Mouse (Mus musculus): ENCODE measurements around the gene Arhgef10l. TPM values are rescaled to one million over a fixed set of nuclear protein-coding genes. Genes with fewer than 3 reads are reported as not detected.

Gene Arhgef10l
- polyA plus RNA-seq, 1 experiment from 2014 or later = 15.0 TPM

- H3K4me2 ChIP-seq (ENCODE audit: low read length) = no peak overlapping the region
- no peak overlapping the region for H3K9ac ChIP-seq (ENCODE audit: low read length)
- H3K4me1 ChIP-seq (ENCODE audit: control insufficient read depth, insufficient read depth, low read length) = peaks cover 11% of the 10 kb centered on the region; the same call in 1 of the 2 replicates
- 29% methylated on average over 15 of the region's 15 CpGs for WGBS
- ATAC-seq (0 out of 2 replicates have a peak, but pooled peaks have one; percentile 17), DNase-seq (ENCODE audit: low spot score) (peak; percentile 40)
- H3K4me3 ChIP-seq (ENCODE audit: low read depth, low read length) = no peak overlapping the region
- H3K9me3 ChIP-seq (replicated peaks; ENCODE audit: control insufficient read depth, low read length) = no peaks in the 10 kb centered on the region
- peaks cover 45% of the 10 kb centered on the region for H3K36me3 ChIP-seq (ENCODE audit: control insufficient read depth, insufficient read depth, low read length)
- H3K27me3 ChIP-seq (replicated peaks; ENCODE audit: control insufficient read depth, insufficient read depth, low read length) = no peaks in the 10 kb centered on the region
- H3K27ac ChIP-seq (ENCODE audit: low read depth, low read length) = peak overlapping the region; percentile 22; the same call in 1 of the 2 replicates
Observed at GRCm38 (mm10) chr4:140532270-140532669, 133.5 kb downstream of the Arhgef10l start.

GRCm38 (mm10) chr4:140531024-140531423, 134.8 kb downstream of the Arhgef10l start:
- no peak for DNase-seq (ENCODE audit: low spot score)
- Histone ChIP-seq H3K27ac (ENCODE audit: low read depth, low read length) (no peak overlapping the region), H3K9me3 (replicated peaks; ENCODE audit: control insufficient read depth, low read length) (no peaks in the 10 kb centered on the region), H3K4me2 (ENCODE audit: low read length) (no peak overlapping the region), H3K4me3 (ENCODE audit: low read depth, low read length) (no peak overlapping the region), H3K27me3 (replicated peaks; ENCODE audit: control insufficient read depth, insufficient read depth, low read length) (no peaks in the 10 kb centered on the region), H3K9ac (ENCODE audit: low read length) (no peak overlapping the region), H3K36me3 (ENCODE audit: control insufficient read depth, insufficient read depth, low read length) (peaks cover 35% of the 10 kb centered on the region), H3K4me1 (ENCODE audit: control insufficient read depth, insufficient read depth, low read length) (peaks cover 11% of the 10 kb centered on the region; the same call in 1 of the 2 replicates)
- ATAC-seq = no peak
- WGBS = 50% methylated on average over 9 of the region's 9 CpGs

GRCm38 (mm10) chr4:140529735-140530134, 136.1 kb downstream of the Arhgef10l start:
- Histone ChIP-seq H3K9me3 (replicated peaks; ENCODE audit: control insufficient read depth, low read length) (no peaks in the 10 kb centered on the region), H3K4me1 (ENCODE audit: control insufficient read depth, insufficient read depth, low read length) (peaks cover 11% of the 10 kb centered on the region; the same call in 1 of the 2 replicates), H3K4me2 (ENCODE audit: low read length) (no peak overlapping the region), H3K27me3 (replicated peaks; ENCODE audit: control insufficient read depth, insufficient read depth, low read length) (no peaks in the 10 kb centered on the region), H3K4me3 (ENCODE audit: low read depth, low read length) (no peak overlapping the region), H3K9ac (ENCODE audit: low read length) (peak overlapping the region; percentile 5; the same call in 1 of the 2 replicates), H3K36me3 (ENCODE audit: control insufficient read depth, insufficient read depth, low read length) (peaks cover 33% of the 10 kb centered on the region), H3K27ac (ENCODE audit: low read depth, low read length) (0 out of 2 replicates have a peak overlapping the region, but pooled peaks have one; percentile 23)
- 50% methylated on average over 14 of the region's 14 CpGs for WGBS
- ATAC-seq (no peak), DNase-seq (ENCODE audit: low spot score) (peak; percentile 47)

GRCm38 (mm10) chr4:140528443-140528842, 137.4 kb downstream of the Arhgef10l start:
- 79% methylated on average over 5 of the region's 5 CpGs for WGBS
- no peak overlapping the region for H3K4me2 ChIP-seq (ENCODE audit: low read length)
- H3K27me3 ChIP-seq (replicated peaks; ENCODE audit: control insufficient read depth, insufficient read depth, low read length) = no peaks in the 10 kb centered on the region
- no peak overlapping the region for H3K27ac ChIP-seq (ENCODE audit: low read depth, low read length)
- H3K9me3 ChIP-seq (replicated peaks; ENCODE audit: control insufficient read depth, low read length) = no peaks in the 10 kb centered on the region
- peaks cover 11% of the 10 kb centered on the region; the same call in 1 of the 2 replicates for H3K4me1 ChIP-seq (ENCODE audit: control insufficient read depth, insufficient read depth, low read length)
- no peak overlapping the region for H3K9ac ChIP-seq (ENCODE audit: low read length)
- no peak for ATAC-seq
- H3K4me3 ChIP-seq (ENCODE audit: low read depth, low read length) = no peak overlapping the region
- H3K36me3 ChIP-seq (ENCODE audit: control insufficient read depth, insufficient read depth, low read length) = peaks cover 26% of the 10 kb centered on the region
- DNase-seq (ENCODE audit: low spot score) = no peak

GRCm38 (mm10) chr4:140525674-140526177, 140.1 kb downstream of the Arhgef10l start:
- no peak for ATAC-seq

GRCm38 (mm10) chr4:140524927-140525326, 140.9 kb downstream of the Arhgef10l start:
- H3K27me3 ChIP-seq (replicated peaks; ENCODE audit: control insufficient read depth, insufficient read depth, low read length) = no peaks in the 10 kb centered on the region
- no peak overlapping the region for H3K27ac ChIP-seq (ENCODE audit: low read depth, low read length)
- WGBS = 88% methylated on average over 13 of the region's 13 CpGs
- no peaks in the 10 kb centered on the region for H3K9me3 ChIP-seq (replicated peaks; ENCODE audit: control insufficient read depth, low read length)
- ATAC-seq (no peak), DNase-seq (ENCODE audit: low spot score) (no peak)
- no peak overlapping the region for H3K4me2 ChIP-seq (ENCODE audit: low read length)
- peaks cover 1% of the 10 kb centered on the region; the same call in 1 of the 2 replicates for H3K4me1 ChIP-seq (ENCODE audit: control insufficient read depth, insufficient read depth, low read length)
- no peak overlapping the region for H3K9ac ChIP-seq (ENCODE audit: low read length)
- peaks cover 33% of the 10 kb centered on the region for H3K36me3 ChIP-seq (ENCODE audit: control insufficient read depth, insufficient read depth, low read length)
- no peak overlapping the region for H3K4me3 ChIP-seq (ENCODE audit: low read depth, low read length)

More at GRCm38 (mm10) chr4:140525674-140526177, 140.1 kb downstream of the Arhgef10l start:
- Histone ChIP-seq H3K4me2 (ENCODE audit: low read length) (no peak overlapping the region), H3K9me3 (replicated peaks; ENCODE audit: control insufficient read depth, low read length) (no peaks in the 10 kb centered on the region), H3K9ac (ENCODE audit: low read length) (no peak overlapping the region), H3K27me3 (replicated peaks; ENCODE audit: control insufficient read depth, insufficient read depth, low read length) (no peaks in the 10 kb centered on the region), H3K36me3 (ENCODE audit: control insufficient read depth, insufficient read depth, low read length) (peaks cover 27% of the 10 kb centered on the region), H3K27ac (ENCODE audit: low read depth, low read length) (no peak overlapping the region), H3K4me3 (ENCODE audit: low read depth, low read length) (no peak overlapping the region), H3K4me1 (ENCODE audit: control insufficient read depth, insufficient read depth, low read length) (peaks cover 5% of the 10 kb centered on the region; the same call in 1 of the 2 replicates)
- no peak for DNase-seq (ENCODE audit: low spot score)
- 74% methylated on average over 10 of the region's 10 CpGs for WGBS

- Histone ChIP-seq H3K9ac (ENCODE audit: low read length) (no peak overlapping the region), H3K36me3 (ENCODE audit: control insufficient read depth, insufficient read depth, low read length) (peaks cover 47% of the 10 kb centered on the region), H3K4me2 (ENCODE audit: low read length) (no peak overlapping the region), H3K27ac (ENCODE audit: low read depth, low read length) (no peak overlapping the region), H3K27me3 (replicated peaks; ENCODE audit: control insufficient read depth, insufficient read depth, low read length) (no peaks in the 10 kb centered on the region), H3K4me3 (ENCODE audit: low read depth, low read length) (no peak overlapping the region), H3K9me3 (replicated peaks; ENCODE audit: control insufficient read depth, low read length) (no peaks in the 10 kb centered on the region), H3K4me1 (ENCODE audit: control insufficient read depth, insufficient read depth, low read length) (no peaks in the 10 kb centered on the region)
- WGBS = 91% methylated on average over 4 of the region's 4 CpGs
- ATAC-seq (no peak), DNase-seq (ENCODE audit: low spot score) (no peak)
Observed at GRCm38 (mm10) chr4:140522873-140523272, 142.9 kb downstream of the Arhgef10l start.

GRCm38 (mm10) chr4:140520719-140521118, 145.1 kb downstream of the Arhgef10l start:
- ATAC-seq (no peak), DNase-seq (ENCODE audit: low spot score) (no peak)
- no peaks in the 10 kb centered on the region for H3K27me3 ChIP-seq (replicated peaks; ENCODE audit: control insufficient read depth, insufficient read depth, low read length)
- no peak overlapping the region for H3K4me3 ChIP-seq (ENCODE audit: low read depth, low read length)
- 97% methylated on average over 9 of the region's 9 CpGs for WGBS
- no peak overlapping the region for H3K27ac ChIP-seq (ENCODE audit: low read depth, low read length)
- H3K4me1 ChIP-seq (ENCODE audit: control insufficient read depth, insufficient read depth, low read length) = no peaks in the 10 kb centered on the region
- H3K36me3 ChIP-seq (ENCODE audit: control insufficient read depth, insufficient read depth, low read length) = peaks cover 54% of the 10 kb centered on the region
- H3K9ac ChIP-seq (ENCODE audit: low read length) = no peak overlapping the region
- no peaks in the 10 kb centered on the region for H3K9me3 ChIP-seq (replicated peaks; ENCODE audit: control insufficient read depth, low read length)
- H3K4me2 ChIP-seq (ENCODE audit: low read length) = no peak overlapping the region

GRCm38 (mm10) chr4:140513797-140514196, 152.0 kb downstream of the Arhgef10l start:
- ATAC-seq = no peak; the same call in 1 of the 2 replicates
- no peaks in the 10 kb centered on the region for H3K9me3 ChIP-seq (replicated peaks; ENCODE audit: control insufficient read depth, low read length)
- H3K27me3 ChIP-seq (replicated peaks; ENCODE audit: control insufficient read depth, insufficient read depth, low read length) = no peaks in the 10 kb centered on the region
- H3K27ac ChIP-seq (ENCODE audit: low read depth, low read length) = no peak overlapping the region
- H3K9ac ChIP-seq (ENCODE audit: low read length) = no peak overlapping the region
- H3K36me3 ChIP-seq (ENCODE audit: control insufficient read depth, insufficient read depth, low read length) = peaks cover 50% of the 10 kb centered on the region
- no peak overlapping the region for H3K4me2 ChIP-seq (ENCODE audit: low read length)
- no peaks in the 10 kb centered on the region for H3K4me1 ChIP-seq (ENCODE audit: control insufficient read depth, insufficient read depth, low read length)
- DNase-seq (ENCODE audit: low spot score) = peak; percentile 32
- H3K4me3 ChIP-seq (ENCODE audit: low read depth, low read length) = no peak overlapping the region
- WGBS = 72% methylated on average over 4 of the region's 4 CpGs
